Mouse (Mus musculus): ENCODE data around the gene Med15.

The Med15 gene

DNA sequence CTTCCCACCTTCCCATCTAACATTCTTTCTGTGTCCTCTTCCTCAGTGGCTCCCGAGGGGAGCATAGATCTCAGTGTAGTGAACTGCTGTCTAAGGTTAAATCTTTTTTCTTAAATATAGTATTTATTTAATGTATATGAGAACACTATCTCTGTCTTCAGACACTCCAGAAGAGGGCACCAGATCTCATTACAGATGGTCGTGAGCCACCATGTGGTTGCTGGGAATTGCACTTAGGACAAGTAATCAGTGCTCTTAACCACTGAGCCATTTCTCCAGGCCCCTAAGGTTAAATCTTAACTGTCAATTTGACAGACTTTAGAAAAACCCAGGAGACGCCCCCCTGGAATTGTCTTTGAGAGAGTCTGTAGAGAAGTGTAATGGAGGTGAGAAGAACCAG lies 670 bp downstream of the Med15 start:
- no peak for DNase-seq (ENCODE audit: low spot score)

DNA sequence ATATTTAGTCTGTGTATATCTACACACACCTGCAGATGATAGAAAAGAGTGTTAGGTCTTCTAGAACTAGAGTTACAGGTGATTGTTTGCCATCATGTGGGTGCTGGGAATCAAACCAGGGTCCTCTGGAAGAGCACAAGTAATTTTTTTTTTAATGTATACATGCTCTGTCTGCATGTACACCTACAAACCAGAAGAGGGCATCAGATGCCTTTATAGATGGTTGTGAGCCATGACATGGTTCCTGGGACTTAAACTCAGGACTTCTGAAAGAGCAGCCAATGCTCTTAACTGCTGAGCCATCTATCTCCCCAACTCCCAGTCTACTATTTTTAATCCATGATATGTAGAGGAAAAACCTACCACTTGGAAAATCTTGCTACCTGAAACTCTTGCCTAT lies 2.7 kb downstream of the Med15 start:
- DNase-seq (ENCODE audit: low spot score), result no peak

DNA sequence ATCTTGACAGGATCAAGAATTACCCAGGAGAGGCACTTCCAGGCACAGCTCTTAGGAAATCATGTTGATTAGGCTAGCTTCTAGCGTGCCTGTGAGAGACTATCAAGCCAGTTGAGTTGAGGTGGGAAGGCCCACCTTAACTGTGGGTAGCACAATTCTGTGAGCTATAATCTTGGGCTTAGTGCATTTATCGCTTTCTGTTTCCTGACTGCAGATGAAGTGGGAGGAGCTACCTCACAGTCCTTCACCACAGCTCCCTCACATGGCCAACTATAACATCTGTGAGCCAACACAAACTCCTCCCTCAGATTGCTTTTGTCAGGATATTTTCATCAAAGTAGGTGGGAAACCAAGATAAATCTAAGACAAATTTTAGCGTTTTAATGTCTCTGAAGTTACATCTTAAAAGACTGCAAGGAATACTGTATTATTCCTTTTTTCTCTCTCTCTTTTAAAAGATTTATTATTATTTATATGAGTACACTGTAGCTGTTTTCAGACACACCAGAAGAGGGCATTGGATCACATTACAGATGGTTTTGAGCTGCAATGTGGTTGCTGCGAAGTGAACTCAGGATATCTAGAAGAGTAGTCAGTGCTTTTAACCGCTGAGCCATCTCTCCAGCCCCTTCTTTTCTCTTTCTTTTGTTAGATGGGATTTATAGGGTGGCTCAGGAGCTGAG lies 5.4 kb downstream of the Med15 start:
- DNase-seq (ENCODE audit: low spot score), result no peak

DNA sequence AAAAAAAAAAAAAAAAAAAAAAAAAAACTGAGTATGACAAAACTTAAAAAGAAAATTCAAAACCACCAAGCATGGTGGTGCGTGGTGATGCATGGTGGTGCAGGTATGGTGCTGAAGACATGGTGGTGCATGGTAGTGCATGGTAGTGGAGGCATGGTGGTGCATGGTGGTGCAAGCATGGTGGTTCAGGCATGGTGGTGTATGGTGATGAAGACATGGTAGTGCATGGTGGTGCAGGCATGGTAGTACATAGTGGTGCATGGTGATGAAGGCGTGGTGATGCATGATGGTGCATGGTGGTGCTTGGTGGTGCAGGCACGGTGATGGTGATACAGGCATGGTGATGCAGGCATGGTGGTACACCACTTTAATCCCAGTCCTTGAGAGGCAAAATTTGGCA lies 8.2 kb downstream of the Med15 start:
- DNase-seq (ENCODE audit: low spot score), result no peak

DNA sequence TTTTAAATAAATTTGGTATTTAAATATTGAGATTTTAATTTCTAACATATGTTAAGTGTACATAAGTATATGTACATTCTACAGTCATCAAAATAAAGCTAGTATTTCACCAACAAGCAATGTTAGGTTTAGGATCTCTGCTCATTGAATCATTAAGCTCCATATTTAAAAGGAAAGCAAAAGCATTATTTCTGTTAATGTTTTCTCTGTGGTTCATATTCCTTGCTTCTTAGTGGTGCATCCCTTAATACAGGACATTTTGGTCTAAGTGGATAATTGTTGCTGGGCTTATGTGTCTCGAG lies 9.4 kb downstream of the Med15 start:
- DNase-seq (ENCODE audit: low spot score), result no peak

DNA sequence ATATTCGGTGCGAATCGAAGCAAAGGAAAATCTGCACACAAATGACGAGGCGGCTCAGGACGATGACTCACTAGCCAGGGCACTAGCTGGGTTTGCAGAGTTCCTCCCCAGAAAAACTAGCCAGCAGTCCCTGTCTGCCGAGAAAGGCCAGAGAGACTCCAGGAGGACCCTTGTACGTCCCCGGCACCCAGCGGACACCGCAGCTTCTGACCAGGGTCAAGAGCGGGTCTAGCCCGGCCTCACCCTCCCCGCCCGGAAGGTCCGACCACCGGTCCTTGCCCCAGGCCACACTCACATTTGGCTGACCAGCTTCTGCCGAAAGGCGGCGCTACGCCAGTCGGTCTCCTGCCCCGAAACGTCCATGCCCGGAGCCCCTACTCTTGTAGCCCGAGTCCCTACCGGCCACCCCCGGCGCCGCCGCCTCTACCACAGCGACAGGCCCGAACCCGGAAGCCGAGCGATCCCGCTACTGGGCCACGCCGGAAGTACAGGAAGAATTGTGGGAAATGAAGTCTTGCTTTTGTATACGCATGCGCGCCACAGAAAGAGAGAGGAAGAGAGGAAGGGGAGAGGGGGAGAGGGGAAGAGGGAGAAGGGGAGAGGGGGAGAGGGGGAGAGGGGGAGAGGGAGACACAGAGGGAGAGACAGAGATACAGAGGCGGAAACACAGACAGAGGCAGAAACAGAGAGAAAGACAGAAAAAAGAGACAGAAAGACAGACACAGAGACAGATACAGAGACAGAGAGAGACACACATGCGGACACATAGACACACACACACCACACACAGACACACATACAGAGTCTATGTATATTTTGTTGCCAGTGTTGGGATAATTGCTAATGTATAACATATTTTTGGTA lies 10.0 kb downstream of the Med15 start:
- DNase-seq (ENCODE audit: low spot score), result peak; percentile 82

DNA sequence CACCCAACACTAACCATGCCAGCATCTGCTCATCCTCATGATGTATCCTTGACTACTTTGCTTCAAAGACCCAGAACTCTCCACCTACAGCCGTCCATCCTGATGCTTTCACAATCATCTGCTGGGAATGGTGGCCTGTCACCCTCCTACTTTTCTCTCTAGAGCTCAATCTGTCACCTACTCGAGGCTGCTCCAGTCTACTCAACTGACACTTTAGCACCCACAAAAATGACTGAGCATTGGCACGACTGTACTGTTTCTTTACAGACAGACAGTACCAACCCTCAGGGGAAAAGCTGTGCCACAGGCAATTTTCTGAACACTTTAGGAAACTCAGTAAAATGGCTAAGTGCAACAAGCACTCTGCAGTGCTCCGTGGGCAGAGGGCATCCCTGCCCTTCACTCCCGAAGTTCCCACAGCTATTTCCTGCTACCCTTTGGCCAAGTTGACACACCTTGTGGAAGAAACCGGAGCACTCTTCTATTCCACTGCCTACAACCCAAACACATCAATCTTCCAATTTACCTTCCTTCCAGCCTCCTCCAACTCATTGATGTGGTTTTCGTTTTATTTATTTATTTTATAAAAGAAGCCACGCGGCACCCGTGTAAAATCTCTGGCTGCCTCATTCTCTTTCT lies 10.8 kb downstream of the Med15 start:
- DNase-seq (ENCODE audit: low spot score), result no peak

DNA sequence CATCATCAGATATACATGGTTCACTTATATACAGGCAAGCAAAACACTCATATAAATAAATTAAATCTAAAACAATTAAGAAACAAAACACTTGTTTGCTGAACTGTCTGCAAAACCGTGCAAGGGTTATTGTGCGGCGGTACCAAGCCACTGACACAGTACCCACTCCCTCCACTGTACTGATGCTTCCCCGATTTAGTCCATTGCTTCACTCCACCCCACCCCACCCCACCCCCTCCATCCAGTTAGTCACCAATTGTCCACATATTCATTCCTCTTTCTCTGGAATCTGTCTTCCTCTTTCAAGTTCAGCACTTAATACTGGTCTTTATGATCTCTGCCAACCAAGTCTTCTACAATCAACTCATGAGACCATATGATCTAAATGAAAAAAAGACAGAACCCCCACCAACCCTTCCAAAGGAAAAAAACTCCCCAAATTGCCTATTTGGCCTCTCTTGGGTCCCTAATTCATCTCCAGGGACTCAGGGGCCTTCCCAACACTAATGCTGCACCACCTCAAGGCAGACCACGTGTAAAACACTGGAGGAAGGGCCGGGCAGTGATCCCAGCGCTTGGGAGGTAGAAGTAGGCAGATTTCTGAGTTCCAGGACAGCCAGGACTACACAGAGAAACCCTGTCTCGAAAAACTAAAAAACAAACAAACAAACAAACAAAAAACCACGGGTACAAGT lies 11.4 kb downstream of the Med15 start:
- no peak for DNase-seq (ENCODE audit: low spot score)

DNA sequence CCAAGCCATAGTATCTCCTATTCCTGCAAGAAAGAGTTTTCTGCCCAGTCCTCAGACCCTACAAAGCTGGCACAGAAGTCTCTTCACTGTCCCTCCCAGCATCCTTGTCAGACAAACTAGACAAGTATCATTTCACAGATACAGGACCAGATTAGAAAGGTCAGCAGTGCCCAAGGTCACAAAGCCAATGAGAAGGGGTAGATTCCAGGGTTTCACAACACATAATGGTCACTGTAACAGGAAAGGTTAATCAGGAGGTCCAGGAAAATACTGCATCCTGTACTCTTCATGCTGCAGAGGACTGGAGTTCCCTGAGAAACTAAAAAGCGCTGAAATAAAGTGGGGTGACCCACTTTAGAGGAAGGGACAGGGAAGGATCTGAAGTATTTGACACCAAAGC lies 14.9 kb downstream of the Med15 start:
- no peak for DNase-seq (ENCODE audit: low spot score)

DNA sequence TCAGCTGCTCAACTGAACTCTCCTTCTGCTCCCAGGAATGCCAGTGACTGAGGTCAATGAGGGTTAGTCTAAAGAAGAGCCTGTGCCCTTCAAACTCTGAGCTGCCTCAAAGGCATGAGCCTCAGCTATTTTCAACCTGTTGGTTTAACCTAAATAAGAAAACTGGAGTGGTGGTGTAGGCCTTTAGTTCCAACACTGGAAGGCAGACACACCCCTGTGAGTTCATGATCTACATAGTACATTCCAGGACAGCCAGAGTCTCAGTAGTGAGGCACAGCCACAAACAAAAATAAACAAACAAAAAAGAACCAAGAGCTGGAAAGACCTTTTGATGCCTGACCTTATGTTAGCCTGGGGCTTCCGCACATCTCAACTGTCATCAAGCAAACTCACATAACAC lies 25.1 kb downstream of the Med15 start:
- no peak for DNase-seq (ENCODE audit: low spot score)

DNA sequence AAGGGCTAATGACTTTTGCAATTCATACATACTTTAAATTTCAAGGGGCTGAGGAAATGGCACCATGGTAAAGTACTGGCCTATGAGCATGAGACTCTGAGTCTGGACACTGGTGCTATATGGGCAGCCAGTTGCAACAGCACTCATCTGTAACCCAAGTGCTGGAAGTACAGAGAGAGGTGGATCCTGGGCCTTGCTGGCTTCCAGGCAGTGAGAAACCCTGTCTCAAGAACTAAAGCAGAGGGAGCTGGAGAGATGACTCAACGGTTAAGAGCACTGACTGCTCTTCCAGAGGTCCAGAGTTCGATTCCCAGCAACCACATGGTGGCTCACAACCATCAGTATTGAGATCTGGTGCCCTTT lies 31.7 kb downstream of the Med15 start:
- DNase-seq (ENCODE audit: low spot score), result no peak

DNA sequence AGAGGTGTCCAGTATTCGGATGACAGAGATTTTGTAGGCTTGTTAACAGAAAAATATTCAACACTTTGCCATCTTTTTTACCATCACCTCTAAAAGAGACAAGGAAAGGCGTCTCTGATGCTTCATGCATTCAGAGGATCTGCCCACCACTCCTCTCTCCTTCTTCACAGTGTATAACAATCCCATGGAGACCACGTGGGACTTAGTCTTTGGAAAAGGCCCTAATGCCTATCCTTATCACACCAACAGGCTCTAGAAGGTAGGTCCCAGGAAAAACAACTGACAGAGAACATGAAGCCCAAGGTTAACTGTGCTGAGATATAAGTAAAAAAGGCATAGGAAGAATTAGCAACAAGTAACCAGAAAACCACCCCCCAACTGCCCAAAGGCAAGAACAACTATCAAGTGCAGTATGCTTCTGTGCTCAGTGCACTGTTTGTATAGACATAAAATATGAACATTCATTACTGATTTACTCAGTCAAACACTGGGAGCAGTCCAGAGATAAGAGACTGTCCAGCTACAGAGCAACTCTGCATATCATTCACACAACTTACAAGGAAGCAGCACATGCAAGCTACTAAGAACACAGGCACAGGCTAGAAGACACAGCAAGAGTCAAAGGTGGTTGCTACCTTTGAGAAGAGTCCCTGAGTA lies 32.2 kb downstream of the Med15 start:
- no peak for DNase-seq (ENCODE audit: low spot score)

DNA sequence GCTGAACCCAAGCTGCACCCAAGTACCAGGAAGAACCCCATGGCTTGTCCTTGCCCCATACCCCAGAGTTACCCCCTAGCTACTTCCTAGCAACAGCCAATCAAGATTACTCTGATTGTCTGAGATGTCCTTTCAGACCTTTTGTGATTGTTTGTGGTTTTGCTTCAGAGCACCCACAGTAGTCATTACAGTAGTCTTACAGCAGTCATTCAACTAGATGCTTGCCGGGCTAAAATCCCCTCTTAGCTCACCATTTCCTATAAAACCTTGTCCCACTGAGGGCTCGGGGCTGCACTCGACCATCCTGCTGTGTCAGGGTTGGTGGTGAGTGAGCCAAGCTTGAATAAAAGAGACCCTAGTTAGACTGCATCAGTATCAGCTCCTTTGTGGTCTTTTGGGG lies 37.8 kb downstream of the Med15 start:
- no peak for DNase-seq (ENCODE audit: low spot score)

DNA sequence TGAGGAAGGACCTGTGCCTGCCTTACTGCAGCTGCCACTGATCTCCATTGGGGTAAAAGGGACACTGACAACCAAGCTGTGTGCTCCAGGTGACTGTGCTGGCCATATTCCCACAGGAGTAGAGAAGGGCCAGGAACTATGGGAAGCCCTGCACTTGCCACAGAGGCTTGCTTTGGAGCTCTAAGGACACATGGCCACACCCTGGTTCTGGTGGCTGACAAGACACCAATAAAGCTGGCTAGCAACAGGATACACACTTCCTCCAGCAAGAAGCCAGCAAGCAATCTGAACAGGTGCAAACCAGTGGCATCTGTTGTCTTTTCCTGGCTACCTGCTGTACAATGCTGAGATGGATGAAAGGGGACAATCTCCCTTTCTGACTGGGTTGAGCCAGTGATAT lies 62.8 kb downstream of the Med15 start:
- no peak for DNase-seq (ENCODE audit: low spot score)

DNA sequence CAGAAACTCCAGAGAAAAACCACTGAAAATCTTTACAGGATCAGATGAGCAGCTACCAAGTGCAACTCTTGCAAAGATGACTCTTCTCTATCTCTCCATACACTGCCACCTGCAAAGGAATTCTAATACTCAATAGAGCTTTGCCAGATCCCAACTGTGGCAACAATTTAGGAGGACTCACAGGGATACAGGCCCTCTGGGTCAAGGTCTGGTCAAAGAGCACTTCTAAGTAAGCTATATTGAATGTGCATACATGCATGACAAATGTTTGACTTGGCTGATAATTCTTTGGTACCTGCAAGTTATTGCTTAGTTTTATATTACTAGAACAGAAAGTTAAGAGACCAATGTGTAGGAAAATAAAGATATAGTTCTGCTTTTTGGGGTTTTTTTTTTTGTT lies 67.1 kb downstream of the Med15 start:
- DNase-seq (ENCODE audit: low spot score), result no peak

DNA sequence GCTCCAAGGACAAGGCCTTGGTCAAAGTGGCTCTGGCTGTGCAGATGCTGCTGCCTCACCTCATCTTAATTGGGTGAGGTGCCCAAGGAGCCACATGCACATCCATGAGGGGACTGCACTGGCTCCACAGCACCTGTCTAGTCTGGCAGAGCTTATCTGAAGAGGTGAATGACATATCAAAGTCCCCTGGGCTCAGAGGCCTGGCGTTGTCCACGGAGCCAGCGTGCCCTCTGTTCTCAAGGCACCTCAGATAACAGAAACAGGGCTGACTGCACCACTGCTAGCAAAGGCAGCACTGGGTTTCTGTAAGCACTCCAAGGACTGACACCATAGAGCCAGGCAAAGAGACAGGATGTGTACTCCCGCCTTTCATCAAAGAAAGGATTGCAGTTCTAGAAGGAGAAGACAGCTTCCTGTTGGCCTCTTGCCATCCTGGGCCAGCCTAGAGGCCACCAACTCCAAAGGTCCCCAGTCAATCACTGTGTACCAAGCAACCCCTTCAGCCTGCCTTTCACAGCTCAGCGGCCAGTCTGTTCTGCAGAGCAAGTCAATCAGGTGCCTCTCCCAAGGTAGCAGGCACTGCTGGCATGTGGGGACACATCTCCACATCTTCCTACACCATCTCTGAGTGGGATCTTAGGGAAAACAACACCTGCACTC lies 76.3 kb downstream of the Med15 start:
- DNase-seq (ENCODE audit: low spot score), result no peak

DNA sequence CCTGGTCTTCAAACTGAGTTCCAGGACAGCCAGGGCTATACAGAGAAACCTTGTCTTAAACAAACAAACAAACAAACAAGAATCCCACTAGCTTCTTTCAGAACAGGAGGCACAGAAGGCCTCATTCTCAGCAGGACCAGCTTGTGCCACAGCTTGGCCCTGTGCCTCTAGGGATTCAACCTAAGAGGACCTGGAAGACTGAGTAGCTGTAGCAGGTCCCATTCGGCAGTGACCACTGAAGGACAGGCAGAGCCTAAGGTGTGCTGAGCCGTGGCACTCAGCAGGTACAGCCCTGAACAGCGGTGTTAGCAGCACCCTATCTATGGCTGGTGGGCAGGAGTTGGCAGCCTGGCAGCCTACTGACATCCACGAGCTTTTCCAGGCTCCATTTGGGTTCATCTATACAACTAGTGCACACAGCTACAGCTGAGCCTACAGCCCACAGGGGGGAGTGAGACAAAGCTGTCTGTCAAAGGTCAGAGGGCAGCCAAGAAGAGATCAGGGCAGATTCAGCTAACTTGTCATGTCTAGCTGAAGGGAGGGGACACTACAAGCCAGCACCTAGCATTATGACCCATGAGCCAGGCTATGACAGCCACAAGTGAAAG lies 78.4 kb downstream of the Med15 start:
- DNase-seq (ENCODE audit: low spot score), result no peak

DNA sequence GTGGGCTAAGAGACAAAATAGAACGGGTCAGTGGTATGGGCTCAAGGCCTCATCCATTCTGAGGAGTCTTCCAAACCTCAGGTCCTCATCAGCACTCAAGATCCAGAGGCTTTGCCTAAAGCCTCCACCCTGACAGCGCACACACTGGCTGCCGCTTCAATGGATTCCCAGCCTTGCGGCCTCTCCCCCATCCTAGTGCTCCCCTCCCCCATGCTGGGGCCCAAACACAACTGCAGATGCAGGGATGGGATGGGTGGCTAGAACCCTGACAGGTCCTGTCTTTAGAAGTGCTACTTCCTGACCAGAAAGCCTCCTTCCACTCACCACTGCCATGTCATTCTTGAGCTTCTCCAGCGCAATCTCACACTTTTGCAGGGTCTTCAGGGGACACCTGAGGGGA lies 79.1 kb downstream of the Med15 start:
- no peak for DNase-seq (ENCODE audit: low spot score)

DNA sequence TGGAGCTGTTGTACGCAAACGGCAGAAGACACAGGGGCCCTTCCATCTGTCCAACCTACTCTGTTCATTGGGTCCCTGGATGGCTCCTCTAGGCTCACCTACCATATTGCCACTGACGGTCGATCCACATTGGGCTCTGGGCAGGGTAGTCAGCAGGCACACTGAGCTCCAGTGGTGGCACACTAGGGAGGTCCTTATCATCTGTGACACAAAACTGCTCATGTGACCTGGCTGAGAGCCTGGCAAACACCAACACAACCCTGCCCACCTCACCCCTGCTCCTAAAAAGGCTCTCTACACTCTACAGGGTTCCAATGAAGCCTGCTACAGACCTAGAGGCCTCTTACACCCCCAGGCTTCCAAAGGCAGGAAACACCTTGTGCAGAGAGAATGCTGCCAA lies 80.1 kb downstream of the Med15 start:
- DNase-seq (ENCODE audit: low spot score), result no peak

DNA sequence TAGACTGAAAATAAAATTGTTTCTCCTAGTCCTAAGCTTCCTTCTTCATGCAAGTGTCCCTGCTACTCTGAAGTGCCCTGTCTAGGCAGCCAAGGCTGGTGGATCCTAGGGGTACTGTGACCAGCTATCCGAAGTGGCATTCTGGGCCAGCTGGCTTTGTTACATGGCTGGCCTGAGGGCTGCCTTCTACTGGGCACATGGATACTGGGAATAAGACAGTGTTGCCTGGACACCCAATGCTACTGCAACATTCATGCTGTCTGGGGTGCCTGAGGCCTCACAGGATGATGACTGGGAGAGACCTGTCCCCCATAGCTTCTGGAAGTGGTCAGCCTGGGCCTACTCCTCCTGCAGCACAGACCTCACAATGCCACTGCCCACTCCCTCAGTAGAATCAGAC lies 82.0 kb downstream of the Med15 start:
- DNase-seq (ENCODE audit: low spot score), result no peak

DNA sequence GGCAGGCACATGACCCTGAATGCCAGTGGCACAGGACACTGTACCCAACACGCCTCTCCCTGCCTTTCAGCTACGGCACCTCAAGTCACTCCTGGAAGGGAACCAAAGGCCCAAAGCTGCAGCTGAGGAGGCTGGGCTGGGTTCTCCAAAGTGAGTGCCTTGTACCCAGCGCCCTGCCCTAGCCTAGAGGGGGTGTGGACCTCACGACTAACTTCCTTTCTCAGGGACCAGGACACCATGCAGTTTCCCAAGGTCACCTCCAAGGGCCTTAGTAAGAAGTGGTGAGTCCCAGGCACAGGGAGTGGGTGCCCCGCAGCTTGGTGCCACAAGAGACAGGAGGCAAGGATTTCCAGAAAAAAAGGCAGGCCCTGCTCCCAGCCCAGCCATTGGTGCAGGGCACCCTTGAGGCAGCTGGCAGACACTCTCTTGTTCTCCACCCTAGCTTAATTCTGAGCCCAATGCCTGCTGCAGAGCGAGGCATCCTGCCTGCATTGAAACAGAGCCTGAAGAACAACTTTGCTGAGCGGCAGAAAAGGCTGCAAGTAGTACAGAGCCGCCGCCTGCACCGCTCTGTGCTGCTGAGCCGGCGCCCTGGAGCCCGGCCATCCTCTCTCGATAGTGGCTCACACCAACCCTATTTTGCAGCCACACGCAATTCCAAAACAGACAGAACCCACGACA lies 82.6 kb downstream of the Med15 start:
- DNase-seq (ENCODE audit: low spot score), result peak; percentile 24
